Mouse (Mus musculus): ENCODE measurements around the gene Blnk. TPM values are rescaled to one million over a fixed set of nuclear protein-coding genes. Genes with fewer than 3 reads are reported as not detected.

Blnk gene
- polyA plus RNA-seq, 1 experiment from 2014 or later = 0.48 TPM

DNA sequence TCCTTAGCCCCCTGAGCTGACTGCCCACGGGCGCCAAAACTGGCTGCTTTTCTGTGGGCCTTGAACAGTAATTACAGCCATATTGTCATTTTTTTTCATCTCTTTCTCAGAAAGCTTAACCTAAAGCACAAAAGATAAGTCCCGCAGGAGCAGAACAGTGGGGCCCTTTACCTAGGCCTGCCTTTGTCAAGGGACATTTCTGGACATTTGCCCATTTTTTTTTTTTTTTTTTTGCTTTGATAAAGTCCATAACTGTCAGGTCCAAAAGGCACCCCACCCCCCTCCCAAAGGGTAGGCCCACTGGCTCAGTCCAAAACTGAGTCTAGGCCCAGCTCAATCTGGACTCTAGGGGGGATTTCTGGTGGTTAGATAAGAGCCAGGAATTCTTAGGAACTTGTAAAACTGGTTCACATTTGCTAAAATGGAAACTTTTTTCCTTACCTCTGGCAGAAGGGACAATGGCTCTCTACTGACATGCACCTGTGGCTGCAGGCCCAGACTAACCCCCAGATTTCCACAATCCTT, 29.9 kb downstream of the Blnk start:
- Histone ChIP-seq H3K4me2 (no peak overlapping the region), H3K36me3 (no peaks in the 10 kb centered on the region), H3K9ac (no peak overlapping the region), H3K4me1 (replicated peaks) (peaks cover 17% of the 10 kb centered on the region), H3K27me3 (peaks cover 3% of the 10 kb centered on the region), H3K9me3 (replicated peaks) (no peaks in the 10 kb centered on the region), H3K4me3 (replicated peaks) (no peak overlapping the region), H3K27ac (no peak overlapping the region)
- whole genome bisulfite sequencing (ENCODE audit: insufficient replicate concordance) = 65% methylated on average over 3 of the region's 3 CpGs
- DNase-seq = no peak
- no peak for ATAC-seq (ENCODE audit: low read depth)

DNA sequence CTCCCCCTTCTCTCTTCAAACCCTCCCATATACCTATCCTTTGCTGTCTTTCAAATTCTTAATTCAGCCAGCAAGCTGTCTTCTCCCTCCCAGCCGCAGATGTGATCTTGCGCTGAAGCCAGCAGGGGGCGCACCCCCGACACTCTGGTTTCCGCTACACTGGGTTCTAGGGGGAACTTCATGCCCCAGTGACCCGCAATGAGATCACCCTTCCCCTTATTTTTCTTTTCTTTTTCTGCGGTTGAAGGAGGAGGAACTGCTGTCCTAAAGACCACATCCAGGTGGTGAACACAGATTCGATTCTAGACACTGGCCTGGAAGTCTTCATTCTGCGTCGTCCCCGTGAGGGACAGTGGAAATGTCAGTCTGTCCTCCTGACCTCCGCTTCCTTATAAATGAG, 31.3 kb downstream of the Blnk start:
- peaks cover 5% of the 10 kb centered on the region for H3K27me3 ChIP-seq
- peak; percentile 57; the same call in 1 of the 2 replicates for ATAC-seq (ENCODE audit: low read depth)
- DNase-seq = peak; percentile 36
- WGBS (ENCODE audit: insufficient replicate concordance) = 14% methylated on average over 12 of the region's 12 CpGs
- H3K9me3 ChIP-seq (replicated peaks) = no peaks in the 10 kb centered on the region
- no peak overlapping the region for H3K9ac ChIP-seq
- peaks cover 19% of the 10 kb centered on the region for H3K4me1 ChIP-seq (replicated peaks)
- peak overlapping the region; percentile 33 for H3K4me2 ChIP-seq
- no peak overlapping the region for H3K27ac ChIP-seq
- no peak overlapping the region for H3K4me3 ChIP-seq (replicated peaks)
- no peaks in the 10 kb centered on the region for H3K36me3 ChIP-seq

DNA sequence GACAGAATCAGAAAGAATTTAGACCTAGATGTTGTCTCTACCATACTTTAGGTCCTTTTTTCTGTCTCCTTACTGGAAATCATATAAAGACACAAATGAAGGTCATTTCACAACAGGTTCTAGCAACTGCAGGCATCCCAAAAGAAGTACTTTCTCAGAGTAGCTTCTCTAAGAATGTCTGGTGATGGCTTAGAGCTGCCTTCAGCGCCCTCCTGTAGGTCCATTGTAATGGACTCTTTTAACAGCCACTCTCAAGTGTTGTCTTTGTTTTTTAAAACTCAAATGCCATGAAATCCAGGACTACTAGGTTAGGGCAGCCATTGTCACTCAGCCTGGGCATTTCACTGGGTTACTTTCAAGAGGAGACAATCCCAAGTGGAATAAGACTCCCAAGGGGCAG, 35.4 kb downstream of the Blnk start:
- ATAC-seq (ENCODE audit: low read depth) (no peak), DNase-seq (no peak)
- Histone ChIP-seq H3K36me3 (no peaks in the 10 kb centered on the region), H3K4me1 (replicated peaks) (peaks cover 15% of the 10 kb centered on the region), H3K4me3 (replicated peaks) (no peak overlapping the region), H3K4me2 (no peak overlapping the region), H3K27me3 (peaks cover 5% of the 10 kb centered on the region), H3K9me3 (replicated peaks) (no peaks in the 10 kb centered on the region), H3K27ac (no peak overlapping the region), H3K9ac (no peak overlapping the region)
- 29% methylated on average over 1 of the region's 1 CpGs for WGBS (ENCODE audit: insufficient replicate concordance)

DNA sequence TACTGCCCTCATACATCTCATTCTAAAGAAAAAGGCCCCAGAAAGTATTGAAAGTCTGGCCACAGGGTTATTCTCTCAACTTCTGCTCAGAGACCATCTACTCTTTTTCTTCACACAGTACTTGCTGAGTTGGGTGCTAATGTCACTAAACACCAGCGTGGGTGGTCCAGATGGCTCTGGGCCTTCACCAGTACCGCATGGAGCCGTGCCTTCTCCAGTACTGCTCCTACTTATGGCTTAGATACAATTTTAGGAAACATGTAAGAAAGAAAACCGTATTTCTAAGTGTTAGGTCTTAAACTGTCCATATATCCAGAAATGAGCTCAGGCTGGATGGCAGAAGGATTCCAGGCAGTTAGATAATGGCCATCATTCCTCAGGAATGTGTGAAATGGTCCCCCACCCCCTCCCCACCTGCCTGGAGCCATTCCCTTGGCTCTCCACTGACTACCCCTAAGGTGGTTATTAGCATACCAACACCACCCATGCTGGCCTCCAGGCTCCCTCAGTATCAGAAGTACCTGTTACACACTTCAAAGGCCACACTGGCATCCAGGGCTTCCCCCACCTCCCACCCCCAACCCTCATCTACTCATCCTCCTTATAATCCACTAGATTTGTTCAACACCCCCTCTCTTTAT, 47.3 kb downstream of the Blnk start:
- no peaks in the 10 kb centered on the region for H3K4me1 ChIP-seq (replicated peaks)
- no peak overlapping the region for H3K9ac ChIP-seq
- H3K9me3 ChIP-seq (replicated peaks) = no peaks in the 10 kb centered on the region
- no peak overlapping the region for H3K27ac ChIP-seq
- H3K4me2 ChIP-seq = no peak overlapping the region
- DNase-seq (no peak), ATAC-seq (ENCODE audit: low read depth) (no peak)
- H3K27me3 ChIP-seq = no peaks in the 10 kb centered on the region; the same call in 1 of the 2 replicates
- WGBS (ENCODE audit: insufficient replicate concordance) = 62% methylated on average over 4 of the region's 4 CpGs
- H3K36me3 ChIP-seq = no peaks in the 10 kb centered on the region
- H3K4me3 ChIP-seq (replicated peaks) = no peak overlapping the region

DNA sequence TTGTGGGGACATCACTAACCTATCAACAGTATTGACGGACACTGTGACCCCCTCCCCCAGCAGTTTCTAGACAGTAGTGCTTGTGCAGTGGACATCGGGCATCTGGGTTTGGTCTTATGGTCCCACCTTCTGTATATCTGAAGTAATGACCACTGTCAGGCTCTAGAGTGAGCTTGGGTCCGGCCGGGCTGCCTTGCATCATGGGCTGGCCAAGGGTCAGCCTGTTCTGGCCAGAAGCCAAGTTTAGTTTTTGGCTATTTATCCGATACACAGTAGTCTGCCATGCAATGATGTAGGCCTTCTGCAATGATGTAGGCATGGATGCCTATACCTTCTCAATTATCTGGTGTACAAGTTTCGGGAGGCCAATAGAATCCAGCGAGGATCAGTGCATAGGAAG, 50.8 kb downstream of the Blnk start:
- ATAC-seq (ENCODE audit: low read depth) (no peak), DNase-seq (no peak)
- no peaks in the 10 kb centered on the region for H3K36me3 ChIP-seq
- H3K9ac ChIP-seq = no peak overlapping the region
- 70% methylated on average over 7 of the region's 7 CpGs for WGBS (ENCODE audit: insufficient replicate concordance)
- no peaks in the 10 kb centered on the region; the same call in 1 of the 2 replicates for H3K27me3 ChIP-seq
- no peak overlapping the region for H3K4me2 ChIP-seq
- no peak overlapping the region for H3K4me3 ChIP-seq (replicated peaks)
- H3K4me1 ChIP-seq (replicated peaks) = no peaks in the 10 kb centered on the region
- H3K9me3 ChIP-seq (replicated peaks) = no peaks in the 10 kb centered on the region
- H3K27ac ChIP-seq = no peak overlapping the region

DNA sequence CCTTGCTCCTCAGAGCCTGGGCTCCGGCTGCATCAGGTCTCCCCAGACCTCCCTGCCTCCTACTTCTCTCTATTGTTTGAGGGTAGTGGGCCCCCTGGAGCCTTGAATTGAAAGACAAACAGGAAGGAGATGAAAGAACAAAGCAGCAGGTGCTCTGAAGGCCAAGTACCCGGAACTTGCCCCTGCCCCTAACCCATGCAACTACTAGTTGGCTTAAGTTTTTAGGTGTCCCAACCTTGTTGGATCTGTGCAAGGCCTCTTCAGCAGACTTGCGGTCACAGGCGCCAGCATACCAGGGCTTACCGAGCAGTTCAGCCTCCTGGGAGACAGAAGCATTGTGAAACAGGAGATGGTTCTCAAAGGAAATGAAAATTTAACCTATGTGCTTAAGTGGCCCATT, 58.3 kb downstream of the Blnk start:
- H3K4me2 ChIP-seq = no peak overlapping the region
- WGBS (ENCODE audit: insufficient replicate concordance) = 46% methylated on average over 5 of the region's 5 CpGs
- H3K4me1 ChIP-seq (replicated peaks) = no peaks in the 10 kb centered on the region
- H3K36me3 ChIP-seq = no peaks in the 10 kb centered on the region
- ATAC-seq (ENCODE audit: low read depth) (no peak), DNase-seq (no peak)
- no peaks in the 10 kb centered on the region for H3K9me3 ChIP-seq (replicated peaks)
- no peaks in the 10 kb centered on the region for H3K27me3 ChIP-seq
- no peak overlapping the region for H3K27ac ChIP-seq
- no peak overlapping the region for H3K9ac ChIP-seq
- H3K4me3 ChIP-seq (replicated peaks) = no peak overlapping the region

DNA sequence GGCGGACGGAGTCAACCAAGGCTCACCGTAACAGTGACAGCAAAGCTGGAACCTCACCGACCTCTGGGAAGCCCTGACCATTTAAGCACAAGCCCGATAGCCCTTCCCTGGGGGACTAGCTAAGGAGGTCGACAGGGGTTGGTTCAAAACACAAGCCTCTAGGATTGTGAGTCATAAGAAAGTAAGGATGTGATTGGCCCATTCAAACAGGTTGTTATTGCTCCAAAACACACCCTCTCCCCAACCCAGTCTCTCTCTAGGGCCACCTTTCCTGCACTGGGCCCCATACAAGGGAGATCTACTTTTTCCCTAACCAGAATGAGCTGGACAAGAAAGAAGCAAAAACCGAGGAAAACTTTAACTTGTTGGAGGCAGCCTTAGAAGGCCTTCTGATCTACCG, 59.0 kb downstream of the Blnk start:
- 53% methylated on average over 8 of the region's 8 CpGs for WGBS (ENCODE audit: insufficient replicate concordance)
- no peaks in the 10 kb centered on the region for H3K36me3 ChIP-seq
- H3K4me2 ChIP-seq = no peak overlapping the region
- H3K9me3 ChIP-seq (replicated peaks) = no peaks in the 10 kb centered on the region
- no peak overlapping the region for H3K4me3 ChIP-seq (replicated peaks)
- no peak for ATAC-seq (ENCODE audit: low read depth)
- H3K27me3 ChIP-seq = no peaks in the 10 kb centered on the region
- H3K4me1 ChIP-seq (replicated peaks) = no peaks in the 10 kb centered on the region
- H3K9ac ChIP-seq = no peak overlapping the region
- H3K27ac ChIP-seq = no peak overlapping the region
- no peak for DNase-seq

DNA sequence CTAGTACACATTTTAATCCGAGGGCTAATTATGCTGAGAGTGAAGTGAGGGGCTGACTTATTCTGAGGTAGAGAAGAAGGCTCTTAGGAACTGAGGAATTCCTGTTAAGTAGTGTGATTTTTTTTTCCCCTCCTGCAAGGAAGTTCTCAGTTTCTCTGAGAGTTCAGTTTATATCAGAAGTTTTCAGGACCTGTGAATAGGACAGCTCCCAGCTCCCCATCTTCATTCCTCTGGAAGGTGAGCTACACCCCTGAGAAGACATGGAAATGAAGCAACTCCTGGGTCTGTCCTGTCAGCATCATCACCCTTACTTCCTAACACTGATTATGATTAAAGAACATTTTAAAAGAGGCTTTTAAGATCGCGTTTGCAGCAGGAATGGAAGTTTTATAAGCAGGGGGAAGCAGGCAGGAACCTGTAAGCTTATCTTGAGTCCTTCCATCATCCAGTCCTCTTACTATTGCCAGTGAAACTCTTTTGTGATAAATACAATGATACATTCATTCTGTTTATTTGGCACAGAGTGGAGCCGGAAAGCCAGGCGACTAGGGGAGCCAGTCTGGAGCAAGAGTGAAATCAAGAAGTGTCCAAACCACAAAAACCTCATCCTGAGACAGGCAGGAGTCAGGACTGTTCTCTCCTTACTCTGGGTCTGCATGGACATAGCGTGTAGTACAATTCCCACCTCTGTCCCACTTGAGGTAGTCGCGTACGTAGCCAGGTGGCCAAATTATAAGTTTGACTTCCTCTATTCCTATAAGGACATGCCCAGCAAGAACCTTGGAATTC, 62.6 kb downstream of the Blnk start:
- 42% methylated on average over 9 of the region's 9 CpGs for WGBS (ENCODE audit: insufficient replicate concordance)
- Histone ChIP-seq H3K4me3 (replicated peaks) (no peak overlapping the region), H3K9ac (no peak overlapping the region), H3K9me3 (replicated peaks) (no peaks in the 10 kb centered on the region), H3K27ac (no peak overlapping the region), H3K27me3 (no peaks in the 10 kb centered on the region), H3K4me2 (no peak overlapping the region), H3K36me3 (no peaks in the 10 kb centered on the region), H3K4me1 (replicated peaks) (no peaks in the 10 kb centered on the region)
- no peak for ATAC-seq (ENCODE audit: low read depth)
- no peak for DNase-seq

DNA sequence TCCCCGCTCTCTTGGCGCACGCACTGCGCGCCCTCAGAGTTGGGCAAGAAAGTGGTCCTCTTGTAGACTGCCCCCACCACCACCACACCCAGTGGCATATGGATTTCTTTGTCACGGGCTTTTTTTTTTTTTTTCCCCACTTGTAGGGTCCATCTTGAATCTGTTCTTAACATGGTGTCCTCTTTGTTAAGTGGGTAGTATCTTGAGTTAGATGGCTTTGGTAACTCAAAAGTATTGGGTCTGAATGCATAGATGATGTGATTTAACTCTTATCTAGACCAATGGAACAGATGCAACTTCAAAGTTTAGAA, 99.0 kb downstream of the Blnk start:
- H3K4me3 ChIP-seq (replicated peaks) = peak overlapping the region; percentile 79
- ATAC-seq (ENCODE audit: low read depth) (no peak), DNase-seq (no peak)
- H3K4me1 ChIP-seq (replicated peaks) = peaks cover 7% of the 10 kb centered on the region
- H3K36me3 ChIP-seq = no peaks in the 10 kb centered on the region
- WGBS (ENCODE audit: insufficient replicate concordance) = under 1% methylated on average over 6 of the region's 6 CpGs
- H3K9ac ChIP-seq = peak overlapping the region; percentile 78
- peaks cover 21% of the 10 kb centered on the region for H3K27me3 ChIP-seq
- peak overlapping the region; percentile 83 for H3K27ac ChIP-seq
- peak overlapping the region; percentile 82 for H3K4me2 ChIP-seq
- H3K9me3 ChIP-seq (replicated peaks) = no peaks in the 10 kb centered on the region

DNA sequence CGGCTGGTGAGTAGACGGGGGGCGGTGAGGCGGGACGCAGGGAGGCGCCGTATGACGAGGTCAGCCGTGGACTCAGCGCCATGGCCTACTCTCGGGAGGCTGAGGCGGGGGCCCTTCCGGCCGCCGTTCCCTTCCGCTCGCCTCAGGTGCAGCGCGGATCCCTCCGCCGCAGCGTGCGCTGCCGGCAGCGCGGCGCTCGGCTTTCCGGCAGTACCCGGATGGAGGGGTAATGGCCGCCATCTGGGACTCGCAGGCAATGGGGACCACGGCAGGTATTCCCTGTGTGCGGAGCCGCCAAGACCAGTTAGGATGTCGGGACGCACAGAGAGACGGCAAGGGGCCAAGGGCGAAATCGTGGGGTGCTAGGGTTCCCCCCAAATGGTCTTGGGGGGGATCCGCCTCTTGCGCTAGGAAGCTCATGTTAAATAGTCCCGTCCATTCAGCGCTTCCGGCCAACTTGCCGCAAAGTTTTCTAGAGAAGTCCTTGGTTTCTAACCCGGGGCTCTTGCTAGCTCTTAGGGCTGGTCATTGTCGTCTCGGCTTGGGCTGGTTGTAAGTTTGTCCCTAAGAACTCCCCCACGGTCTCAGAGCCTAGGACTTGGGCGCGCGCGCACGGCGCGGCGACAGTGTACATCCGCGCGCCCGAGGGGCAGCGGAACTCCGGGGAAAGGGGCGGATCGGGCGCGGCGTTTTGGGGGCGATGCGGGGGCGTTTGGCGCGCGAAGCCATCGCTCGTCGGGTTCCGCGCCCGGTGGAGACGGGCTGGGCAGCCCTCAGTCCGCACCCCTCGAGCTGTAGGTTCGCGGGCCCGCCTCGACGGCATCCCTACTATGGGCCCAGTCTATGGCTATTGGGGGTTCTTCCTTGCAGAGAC, 99.6 kb downstream of the Blnk start, which contains the start of gene Zfp518a:
Zfp518a (plus strand) TSS at position 187 of the 874 bp plus-strand sequence.
- Histone ChIP-seq H3K9me3 (replicated peaks) (no peaks in the 10 kb centered on the region), H3K9ac (peak within 1 kb of the TSS; percentile 78), H3K27me3 (peaks cover 24% of the 10 kb centered on the region), H3K27ac (peak within 1 kb of the TSS; percentile 83), H3K4me1 (replicated peaks) (peaks cover 7% of the 10 kb centered on the region), H3K4me3 (replicated peaks) (peak within 1 kb of the TSS; percentile 79), H3K4me2 (peak within 1 kb of the TSS; percentile 82), H3K36me3 (no peaks in the 10 kb centered on the region)
- ATAC-seq (ENCODE audit: low read depth) (peak; percentile 90), DNase-seq (peak; percentile 75)
- WGBS (ENCODE audit: insufficient replicate concordance) = under 1% methylated on average over 89 of the region's 89 CpGs

DNA sequence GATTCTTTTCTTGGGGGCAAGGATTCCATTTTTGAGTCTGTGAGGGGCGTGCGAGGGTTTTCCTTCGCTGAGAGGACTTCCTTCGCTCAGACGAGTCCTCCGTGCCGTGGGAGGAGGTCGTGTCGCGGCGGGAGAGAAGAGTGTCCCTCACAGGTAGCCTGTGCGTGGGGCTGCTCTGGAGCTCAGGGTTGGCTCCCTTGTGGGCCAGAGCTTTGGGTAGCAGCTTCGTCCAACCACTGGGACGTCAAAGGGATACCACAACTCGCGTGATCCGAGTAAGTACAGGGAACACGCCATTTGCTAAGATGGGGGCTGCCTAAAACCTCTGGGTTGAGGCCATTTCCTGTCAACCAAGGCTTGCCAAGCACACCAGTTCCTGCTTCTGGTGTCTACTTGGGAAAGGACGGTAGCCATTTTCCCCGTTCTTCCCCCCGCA, 100.2 kb downstream of the Blnk start:
- no peaks in the 10 kb centered on the region for H3K9me3 ChIP-seq (replicated peaks)
- H3K27ac ChIP-seq = peak overlapping the region; percentile 83
- H3K4me1 ChIP-seq (replicated peaks) = peaks cover 7% of the 10 kb centered on the region
- peak overlapping the region; percentile 79 for H3K4me3 ChIP-seq (replicated peaks)
- H3K9ac ChIP-seq = peak overlapping the region; percentile 78
- H3K4me2 ChIP-seq = peak overlapping the region; percentile 82
- H3K27me3 ChIP-seq = peaks cover 29% of the 10 kb centered on the region
- ATAC-seq (ENCODE audit: low read depth) = peak; percentile 32
- DNase-seq = no peak
- H3K36me3 ChIP-seq = no peaks in the 10 kb centered on the region
- 52% methylated on average over 21 of the region's 21 CpGs for WGBS (ENCODE audit: insufficient replicate concordance)
